Mouse (Mus musculus) mammary gland, adult 2 months (tissue): ENCODE results near the gene Smarca4. TPM values are rescaled to one million over a fixed set of nuclear protein-coding genes. Genes with fewer than 3 reads are reported as not detected.

Experiments used
- polyA plus RNA-seq: library from polyadenylated mRNA; depleted of rRNA; stranded (reverse); fragments of >200 nt; gene quantifications from 2 replicates; pipeline ENCODE4 v1.2.3, GENCODE M21; 2012; ENCODE audit warnings: low replicate concordance; rRNA removed

Smarca4 gene
- 31.1 and 50.5 TPM in 2 replicates for polyA plus RNA-seq

GRCm38 (mm10) chr9:21615617-21616231 is at the start of gene Smarca4:
Smarca4 (plus strand) TSS chr9:21616169.

GRCm38 (mm10) chr9:21592703-21593121 is 23.3 kb upstream of the Smarca4 start, which contains the start of the genes Timm29 and Yipf2:
Timm29 (plus strand) TSS chr9:21592722.
Yipf2 (minus strand) TSS chr9:21592828.

GRCm38 (mm10) chr9:21723377-21724146 is 107.6 kb downstream of the Smarca4 start, which contains the start of gene Ldlr:
Ldlr (plus strand) TSS chr9:21723483.

Other genes with a start within 250 kb of the Smarca4 start
- gene Ilf3, start 248.3 kb upstream of the Smarca4 start, polyA plus RNA-seq, result 44.0 and 48.9 TPM in 2 replicates
- 45.3 and 50.5 TPM in 2 replicates for gene Qtrt1, start 204.3 kb upstream of the Smarca4 start, polyA plus RNA-seq
- 113 and 271 TPM in 2 replicates for gene Dnm2, start 191.3 kb upstream of the Smarca4 start, polyA plus RNA-seq
- gene Tmed1, start 105.9 kb upstream of the Smarca4 start, polyA plus RNA-seq, result 28.0 and 35.2 TPM in 2 replicates
- 19.5 and 28.6 TPM in 2 replicates for gene AB124611, start 90.0 kb upstream of the Smarca4 start, polyA plus RNA-seq
- 106 and 115 TPM in 2 replicates for gene Carm1, start 69.3 kb upstream of the Smarca4 start, polyA plus RNA-seq
- gene Timm29, start 23.4 kb upstream of the Smarca4 start, polyA plus RNA-seq, result 35.6 and 39.1 TPM in 2 replicates
- 30.7 and 34.8 TPM in 2 replicates for gene Yipf2, start 23.3 kb upstream of the Smarca4 start, polyA plus RNA-seq
- gene Ldlr, start 107.3 kb downstream of the Smarca4 start, polyA plus RNA-seq, result 45.5 and 51.9 TPM in 2 replicates
- gene Spc24, start 144.1 kb downstream of the Smarca4 start, polyA plus RNA-seq, result 1.5 and 2.2 TPM in 2 replicates
- 46.1 and 74.2 TPM in 2 replicates for gene Kank2, start 182.6 kb downstream of the Smarca4 start, polyA plus RNA-seq
- gene Angptl8, start 219.3 kb downstream of the Smarca4 start, polyA plus RNA-seq, result 133 and 228 TPM in 2 replicates
- 77.8 and 82.0 TPM in 2 replicates for gene Dock6, start 236.5 kb downstream of the Smarca4 start, polyA plus RNA-seq